Comparison of ENCODE assay signal across 10 mouse cellular contexts in the genomic region with DNA sequence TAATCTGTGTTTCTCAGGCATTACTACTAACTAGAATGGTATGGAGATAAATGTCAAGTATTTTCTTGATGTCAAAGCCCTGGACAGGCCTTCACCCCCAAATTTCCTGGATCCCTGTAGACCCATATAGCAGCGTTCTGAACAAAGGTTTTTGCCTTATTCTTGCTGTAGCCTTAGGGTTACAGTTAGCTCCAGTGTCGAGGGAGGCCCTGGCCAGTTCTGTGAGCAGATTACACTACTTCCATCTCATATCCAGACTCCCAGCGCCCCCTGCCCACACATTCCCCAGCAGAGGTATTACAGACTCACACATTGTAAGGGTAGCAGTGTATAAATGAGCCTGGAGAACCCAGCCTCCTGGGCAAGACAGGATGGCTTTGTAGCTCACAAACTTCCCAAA. TPM values are rescaled to one million over a fixed set of nuclear protein-coding genes. Genes with fewer than 3 reads are reported as not detected.
DNase-seq lines count a peak whose midpoint lies in the region; ATAC-seq lines count a peak whose summit lies in the region.
"Had no signal": no experiment of that assay in that cellular context is flagged by ENCODE, and none has a peak within 500 bp of the region (broad histone marks: within the 10 kb centered on the region; RNA-seq: fewer than 3 reads in every experiment).

No protein-coding gene starts in this region.

- peak; percentile 67 for DNase-seq in hindbrain, embryonic 10.5 days (ENCODE audit: low spot score)
- peak; percentile 63 for DNase-seq in NIH3T3 (ENCODE audit: low read depth)
- DNase-seq in forebrain, embryonic 10.5 days (ENCODE audit: extremely low spot score, low spot score), result peak; percentile 47
- peak; percentile 37 for DNase-seq in lung, postnatal 10 days
- DNase-seq in layer of hippocampus, adult 11-12 months (ENCODE audit: low spot score), result no peak
- no peak for DNase-seq in adrenal gland, postnatal 36 days
- DNase-seq in right cerebral cortex, adult 2 months (ENCODE audit: low spot score in 2 of 2), result no peak
- DNase-seq: gastrocnemius, postnatal 36 days had no signal

- no peak for ATAC-seq in hindbrain, embryonic 13.5 days (ENCODE audit: low FRiP score)

- no peak overlapping the region for H3K4me2 ChIP-seq in hindbrain, embryonic 13.5 days

- H3K27me3 ChIP-seq in hindbrain, embryonic 10.5 days (ENCODE audit: insufficient read depth, poor library complexity, severe bottlenecking), result peaks cover 96% of the 10 kb centered on the region
- H3K27me3 ChIP-seq in hindbrain, embryonic 13.5 days, result peaks cover 96% of the 10 kb centered on the region
- peaks cover 97% of the 10 kb centered on the region for H3K27me3 ChIP-seq in forebrain, embryonic 10.5 days (ENCODE audit: poor library complexity, severe bottlenecking)

- H3K9me3 ChIP-seq in hindbrain, embryonic 10.5 days, result no peaks in the 10 kb centered on the region
- no peaks in the 10 kb centered on the region for H3K9me3 ChIP-seq in hindbrain, embryonic 13.5 days
- no peaks in the 10 kb centered on the region for H3K9me3 ChIP-seq in forebrain, embryonic 10.5 days
- H3K9me3 ChIP-seq: neural tube, embryonic 13.5 days had no signal

- no peak overlapping the region for H3K9ac ChIP-seq in hindbrain, embryonic 13.5 days
- H3K9ac ChIP-seq: neural tube, embryonic 13.5 days had no signal

- no peaks in the 10 kb centered on the region for H3K36me3 ChIP-seq in hindbrain, embryonic 10.5 days
- H3K36me3 ChIP-seq in hindbrain, embryonic 13.5 days, result no peaks in the 10 kb centered on the region
- peaks cover 3% of the 10 kb centered on the region; the same call in 1 of the 2 replicates for H3K36me3 ChIP-seq in forebrain, embryonic 10.5 days (replicated peaks)
- H3K36me3 ChIP-seq: neural tube, embryonic 13.5 days had no signal

- H3K4me3 ChIP-seq in hindbrain, embryonic 10.5 days, result peak overlapping the region; percentile 72
- H3K4me3 ChIP-seq in hindbrain, embryonic 13.5 days, result no peak overlapping the region
- peak overlapping the region; percentile 69 for H3K4me3 ChIP-seq in forebrain, embryonic 10.5 days

- H3K4me1 ChIP-seq in hindbrain, embryonic 10.5 days (replicated peaks), result no peaks in the 10 kb centered on the region; the same call in 1 of the 2 replicates
- H3K4me1 ChIP-seq in hindbrain, embryonic 13.5 days (replicated peaks), result peaks cover 16% of the 10 kb centered on the region
- peaks cover 11% of the 10 kb centered on the region for H3K4me1 ChIP-seq in forebrain, embryonic 10.5 days

- H3K27ac ChIP-seq in hindbrain, embryonic 10.5 days, result peak overlapping the region; percentile 97
- H3K27ac ChIP-seq in hindbrain, embryonic 13.5 days, result no peak overlapping the region
- H3K27ac ChIP-seq in forebrain, embryonic 10.5 days, result peak overlapping the region; percentile 97
- H3K27ac ChIP-seq: neural tube, embryonic 13.5 days had no signal

- 26% methylated on average over 3 of the region's 3 CpGs for WGBS in hindbrain, embryonic 10.5 days
- 18% methylated on average over 3 of the region's 3 CpGs for WGBS in hindbrain, embryonic 13.5 days
- WGBS in forebrain, embryonic 10.5 days, result 26% methylated on average over 3 of the region's 3 CpGs

RNA-seq across cellular contexts. Expression of gene Grb10, which starts 0.6 kb away (rescaled TPM):
- 410 and 548 TPM in 2 replicates for polyA plus RNA-seq in hindbrain, embryonic 10.5 days (2016; fragmentation: Nextera tagmentation; extraction: Ambion mirVana)
- 116 and 124 TPM in 2 replicates for polyA plus RNA-seq in hindbrain, embryonic 13.5 days (2015; fragmentation: Nextera tagmentation; extraction: Ambion mirVana)
- 471 and 485 TPM in 2 replicates for polyA plus RNA-seq in forebrain, embryonic 10.5 days (2016; fragmentation: Nextera tagmentation; extraction: Ambion mirVana)
- total RNA-seq in adrenal gland, postnatal 36 days (2021), result 100 to 1,000 TPM in 1 of 2 experiments, 10 to 100 TPM in 1; 87.0 to 105 TPM

Comparison
In these comparisons a context has a peak if more than half of its experiments do, and no peak if none do; other contexts are left out.
1. DNase-seq: peak in hindbrain, embryonic 10.5 days (single experiment), NIH3T3 (single experiment), forebrain, embryonic 10.5 days (single experiment) and lung, postnatal 10 days (single experiment); none in layer of hippocampus, adult 11-12 months (single experiment), adrenal gland, postnatal 36 days (0 of 2) and right cerebral cortex, adult 2 months (0 of 2).